Mouse (Mus musculus) intestine, embryonic 14.5 days (tissue): ENCODE results near the gene Ube2f. TPM values are rescaled to one million over a fixed set of nuclear protein-coding genes. Genes with fewer than 3 reads are reported as not detected.

Source experiments
- ATAC-seq: fragments of 200-750 bp; cut with Nextera tagmentation; replicated peaks from 2 replicates; pipeline ENCODE4 v1.8.0; 2017; ENCODE audit warnings: low read depth, moderate number of reproducible peaks, moderate TSS enrichment, moderate library complexity; ENCODE audit not compliant: low FRiP score, low TSS enrichment
- DNase-seq: peaks from one replicate; pipeline ENCODE4 v3.0.0-alpha.2; 2018; ENCODE audit warnings: low spot score
- H3K27ac ChIP-seq: fragments of 300-500 bp; sonication (generic); 2 replicates; pipeline ENCODE4 v1.5.1; 2014; ENCODE audit warnings: low read depth, mild to moderate bottlenecking, control low read depth
- H3K27me3 ChIP-seq: fragments of 300-500 bp; sonication (generic); replicated peaks from 2 replicates; pipeline ENCODE4 v1.6.1; 2014; ENCODE audit warnings: low read length, control low read depth; ENCODE audit not compliant: control insufficient read depth, insufficient read depth
- H3K36me3 ChIP-seq: fragments of 300-500 bp; sonication (generic); 2 replicates; pipeline ENCODE4 v1.6.1; 2014; ENCODE audit warnings: low read length, control low read depth; ENCODE audit not compliant: control insufficient read depth, insufficient read depth
- H3K4me1 ChIP-seq: fragments of 300-500 bp; sonication (generic); replicated peaks from 2 replicates; pipeline ENCODE4 v1.6.1; 2014; ENCODE audit warnings: low read length, control low read depth, mixed read lengths; ENCODE audit not compliant: control insufficient read depth, insufficient read depth
- H3K4me2 ChIP-seq: fragments of 300-500 bp; sonication (generic); 2 replicates; pipeline ENCODE4 v1.6.1; 2014; ENCODE audit warnings: low read length
- H3K4me3 ChIP-seq: fragments of 300-500 bp; sonication (generic); 2 replicates; pipeline ENCODE4 v1.5.1; 2014; ENCODE audit warnings: low read depth, low read length, control low read depth, mixed read lengths
- H3K9ac ChIP-seq: fragments of 300-500 bp; sonication (generic); 2 replicates; pipeline ENCODE4 v1.6.1; 2014; ENCODE audit warnings: mild to moderate bottlenecking, low read length
- H3K9me3 ChIP-seq: fragments of 300-500 bp; sonication (generic); 2 replicates; pipeline ENCODE4 v1.6.1; 2016; ENCODE audit warnings: low read length, control low read depth; ENCODE audit not compliant: control insufficient read depth
- WGBS: fragments of 180-500 bp; shearing (Covaris S2); extraction: QIAGEN DNeasy Blood & Tissue Kit; methylation state at CpG from one replicate; pipeline ENCODE4 v1.1.7; 2014; 5-methylcytosine and 5-hydroxymethylcytosine counted together
- polyA plus RNA-seq: library from polyadenylated mRNA; unstranded; fragments of >200 nt; fragmentation: Nextera tagmentation; extraction: Ambion mirVana; gene quantifications from 2 replicates; pipeline ENCODE4 v1.2.1, GENCODE M21; 2014

The Ube2f gene
- polyA plus RNA-seq, 1 experiment from 2014 or later = 71.6 TPM

- no peaks in the 10 kb centered on the region; the same call in 1 of the 2 replicates for H3K4me1 ChIP-seq
- no peak overlapping the region for H3K9ac ChIP-seq
- no peak overlapping the region for H3K4me2 ChIP-seq
- WGBS = 88% methylated on average over 7 of the region's 7 CpGs
- H3K9me3 ChIP-seq = no peaks in the 10 kb centered on the region
- peaks cover 18% of the 10 kb centered on the region for H3K36me3 ChIP-seq
- no peaks in the 10 kb centered on the region for H3K27me3 ChIP-seq
- no peak overlapping the region for H3K27ac ChIP-seq
- DNase-seq = no peak
- H3K4me3 ChIP-seq = no peak overlapping the region
- no peak for ATAC-seq
Observed at GRCm38 (mm10) chr1:91262508-91262907, 12.4 kb downstream of the Ube2f start.

GRCm38 (mm10) chr1:91272260-91272659 is 22.2 kb downstream of the Ube2f start:
- no peaks in the 10 kb centered on the region for H3K27me3 ChIP-seq
- H3K4me1 ChIP-seq = no peaks in the 10 kb centered on the region
- H3K9me3 ChIP-seq = no peaks in the 10 kb centered on the region
- no peak overlapping the region for H3K27ac ChIP-seq
- no peak overlapping the region for H3K4me2 ChIP-seq
- no peak for DNase-seq
- H3K36me3 ChIP-seq = peaks cover 21% of the 10 kb centered on the region
- H3K4me3 ChIP-seq = no peak overlapping the region
- no peak for ATAC-seq
- H3K9ac ChIP-seq = no peak overlapping the region
- 79% methylated on average over 2 of the region's 2 CpGs for WGBS

GRCm38 (mm10) chr1:91276581-91276980 is 26.5 kb downstream of the Ube2f start:
- 96% methylated on average over 4 of the region's 4 CpGs for WGBS
- Histone ChIP-seq H3K36me3 (peaks cover 59% of the 10 kb centered on the region), H3K27me3 (no peaks in the 10 kb centered on the region), H3K9ac (no peak overlapping the region), H3K9me3 (no peaks in the 10 kb centered on the region), H3K4me3 (no peak overlapping the region), H3K4me2 (no peak overlapping the region), H3K4me1 (no peaks in the 10 kb centered on the region), H3K27ac (no peak overlapping the region)
- ATAC-seq (no peak), DNase-seq (peak; percentile 38)

- peak; percentile 13 for DNase-seq
- H3K9ac ChIP-seq = no peak overlapping the region
- H3K27me3 ChIP-seq = no peaks in the 10 kb centered on the region
- ATAC-seq = no peak
- H3K9me3 ChIP-seq = no peaks in the 10 kb centered on the region
- no peak overlapping the region for H3K4me2 ChIP-seq
- H3K4me1 ChIP-seq = no peaks in the 10 kb centered on the region
- H3K36me3 ChIP-seq = peaks cover 64% of the 10 kb centered on the region
- WGBS = 91% methylated on average over 2 of the region's 2 CpGs
- H3K4me3 ChIP-seq = no peak overlapping the region
- H3K27ac ChIP-seq = no peak overlapping the region
Observed at GRCm38 (mm10) chr1:91277480-91277879, 27.4 kb downstream of the Ube2f start.

- no peak for ATAC-seq
- no peaks in the 10 kb centered on the region for H3K9me3 ChIP-seq
- H3K27ac ChIP-seq = no peak overlapping the region
- H3K36me3 ChIP-seq = peaks cover 72% of the 10 kb centered on the region
- H3K9ac ChIP-seq = no peak overlapping the region
- no peak overlapping the region for H3K4me3 ChIP-seq
- H3K4me1 ChIP-seq = no peaks in the 10 kb centered on the region
- WGBS = 92% methylated on average over 3 of the region's 3 CpGs
- H3K4me2 ChIP-seq = no peak overlapping the region
- peak; percentile 32 for DNase-seq
- H3K27me3 ChIP-seq = no peaks in the 10 kb centered on the region
Observed at GRCm38 (mm10) chr1:91278410-91279119, 28.5 kb downstream of the Ube2f start.

GRCm38 (mm10) chr1:91279126-91279525 is 29.0 kb downstream of the Ube2f start:
- 90% methylated on average over 1 of the region's 1 CpGs for WGBS
- Histone ChIP-seq H3K27me3 (no peaks in the 10 kb centered on the region), H3K4me2 (no peak overlapping the region), H3K4me1 (no peaks in the 10 kb centered on the region), H3K9ac (no peak overlapping the region), H3K9me3 (no peaks in the 10 kb centered on the region), H3K4me3 (no peak overlapping the region), H3K27ac (no peak overlapping the region), H3K36me3 (peaks cover 77% of the 10 kb centered on the region)
- DNase-seq = no peak
- no peak for ATAC-seq

- Histone ChIP-seq H3K9me3 (no peaks in the 10 kb centered on the region), H3K27me3 (no peaks in the 10 kb centered on the region), H3K36me3 (peaks cover 86% of the 10 kb centered on the region), H3K27ac (no peak overlapping the region), H3K4me1 (no peaks in the 10 kb centered on the region), H3K4me3 (no peak overlapping the region), H3K9ac (no peak overlapping the region), H3K4me2 (no peak overlapping the region)
- ATAC-seq (no peak), DNase-seq (no peak)
- WGBS = 73% methylated on average over 1 of the region's 1 CpGs
Observed at GRCm38 (mm10) chr1:91282582-91282981, 32.5 kb downstream of the Ube2f start.

- H3K4me2 ChIP-seq = no peak overlapping the region
- DNase-seq (no peak), ATAC-seq (no peak)
- H3K27ac ChIP-seq = no peak overlapping the region
- H3K4me3 ChIP-seq = no peak overlapping the region
- H3K27me3 ChIP-seq = no peaks in the 10 kb centered on the region
- H3K4me1 ChIP-seq = no peaks in the 10 kb centered on the region
- no peaks in the 10 kb centered on the region for H3K9me3 ChIP-seq
- H3K36me3 ChIP-seq = peaks cover 42% of the 10 kb centered on the region
- WGBS = 100% methylated on average over 1 of the region's 1 CpGs
- no peak overlapping the region for H3K9ac ChIP-seq
Observed at GRCm38 (mm10) chr1:91289375-91289774, 39.3 kb downstream of the Ube2f start.
